Mouse (Mus musculus): ENCODE measurements at regions not wholly inside any gene's neighbourhood (a gene's known extent, or its start where the extent isn't known, plus 50 kb on each side); places are given as distances from the start of the nearest gene placed in this dataset.

GRCm38 (mm10) chr4:135034406-135034805, 86.0 kb upstream of the Runx3 start:
- DNase-seq (ENCODE audit: low spot score): no peak

- no peak for DNase-seq (ENCODE audit: low spot score)
Observed at GRCm38 (mm10) chr4:135036764-135037163, 83.7 kb upstream of the Runx3 start.

- DNase-seq (ENCODE audit: low spot score): no peak
Observed at GRCm38 (mm10) chr4:135039234-135039633, 81.2 kb upstream of the Runx3 start.

- DNase-seq (ENCODE audit: low spot score): no peak
Observed at GRCm38 (mm10) chr4:135041921-135042320, 78.5 kb upstream of the Runx3 start.

GRCm38 (mm10) chr4:135042501-135042900, 78.0 kb upstream of the Runx3 start:
- no peak for DNase-seq (ENCODE audit: low spot score)

GRCm38 (mm10) chr4:135045054-135045453, 75.4 kb upstream of the Runx3 start:
- no peak for DNase-seq (ENCODE audit: low spot score)

GRCm38 (mm10) chr4:135046619-135047018, 73.8 kb upstream of the Runx3 start:
- DNase-seq (ENCODE audit: low spot score): no peak

GRCm38 (mm10) chr4:135047251-135047650, 73.2 kb upstream of the Runx3 start:
- DNase-seq (ENCODE audit: low spot score): no peak

GRCm38 (mm10) chr4:135047771-135048170, 72.7 kb upstream of the Runx3 start:
- DNase-seq (ENCODE audit: low spot score): no peak

- no peak for DNase-seq (ENCODE audit: low spot score)
Observed at GRCm38 (mm10) chr4:135049924-135050323, 70.5 kb upstream of the Runx3 start.

GRCm38 (mm10) chr4:135051466-135051865, 69.0 kb upstream of the Runx3 start:
- no peak for DNase-seq (ENCODE audit: low spot score)

GRCm38 (mm10) chr4:135053585-135053984, 66.9 kb upstream of the Runx3 start:
- no peak for DNase-seq (ENCODE audit: low spot score)

- no peak for DNase-seq (ENCODE audit: low spot score)
Observed at GRCm38 (mm10) chr4:135054353-135054752, 66.1 kb upstream of the Runx3 start.

- no peak for DNase-seq (ENCODE audit: low spot score)
Observed at GRCm38 (mm10) chr4:135056371-135056770, 64.1 kb upstream of the Runx3 start.

GRCm38 (mm10) chr4:135057286-135057685, 63.2 kb upstream of the Runx3 start:
- DNase-seq (ENCODE audit: low spot score): no peak

GRCm38 (mm10) chr4:135058895-135059294, 61.6 kb upstream of the Runx3 start:
- no peak for DNase-seq (ENCODE audit: low spot score)

GRCm38 (mm10) chr4:135061030-135061743, 59.3 kb upstream of the Runx3 start:
- DNase-seq (ENCODE audit: low spot score): no peak

GRCm38 (mm10) chr4:135066766-135067479, 53.5 kb upstream of the Runx3 start:
- peak; percentile 75 for DNase-seq (ENCODE audit: low spot score)

GRCm38 (mm10) chr4:135067805-135068204, 52.6 kb upstream of the Runx3 start:
- DNase-seq (ENCODE audit: low spot score): no peak

GRCm38 (mm10) chr4:135069818-135070217, 50.6 kb upstream of the Runx3 start:
- DNase-seq (ENCODE audit: low spot score): no peak

All from ovary, postnatal 10 days (tissue).